Mouse (Mus musculus) spleen, adult 2 months (tissue): ENCODE data around the gene 1110032A03Rik. TPM values are rescaled to one million over a fixed set of nuclear protein-coding genes. Genes with fewer than 3 reads are reported as not detected.

Experiments used
- DNase-seq, 2 experiments: peaks; one replicate each; pipeline versions ENCODE4 v3.0.0 to v3.0.0-alpha.2; 2012 to 2021; ENCODE audit warnings: low spot score in 2 of 2, low read depth in 1 of 2
- H3K27ac ChIP-seq: fragments of 200-500 bp; 2 replicates; pipeline ENCODE4 v1.5.1; 2012; ENCODE audit warnings: low read length, inconsistent platforms; ENCODE audit not compliant: insufficient read depth
- H3K27me3 ChIP-seq: fragments of 200-500 bp; 2 replicates; pipeline ENCODE4 v1.6.1; 2012; ENCODE audit warnings: mild to moderate bottlenecking, moderate library complexity, low read length, inconsistent platforms; ENCODE audit not compliant: control insufficient read depth, insufficient read depth
- H3K36me3 ChIP-seq: fragments of 200-500 bp; 2 replicates; pipeline ENCODE4 v1.6.1; 2012; ENCODE audit warnings: mild to moderate bottlenecking, low read length, inconsistent platforms; ENCODE audit not compliant: control insufficient read depth, insufficient read depth
- H3K4me1 ChIP-seq: fragments of 200-500 bp; 2 replicates; pipeline ENCODE4 v1.6.1; 2011; ENCODE audit warnings: inconsistent platforms; ENCODE audit not compliant: control insufficient read depth, insufficient read depth, insufficient read length
- H3K4me3 ChIP-seq: fragments of 200-500 bp; 2 replicates; pipeline ENCODE4 v1.5.1; 2011; ENCODE audit warnings: mild to moderate bottlenecking, inconsistent platforms; ENCODE audit not compliant: insufficient read depth, insufficient read length; ENCODE audit errors: extremely low read depth
- CTCF ChIP-seq: fragments of 200-500 bp; IDR thresholded peaks from 2 replicates; pipeline ENCODE4 v1.5.1; 2011; ENCODE audit warnings: mild to moderate bottlenecking, inconsistent platforms; ENCODE audit not compliant: insufficient read depth, insufficient read length, insufficient replicate concordance; ENCODE audit errors: extremely low read depth
- POLR2A ChIP-seq: fragments of 200-500 bp; IDR thresholded peaks from 2 replicates; pipeline ENCODE4 v1.6.1; 2011; ENCODE audit warnings: low read depth, low read length, inconsistent platforms
- WGBS: fragments of 180-500 bp; shearing (Covaris S2); methylation state at CpG from one replicate; pipeline ENCODE4 v1.1.7; 2018; 5-methylcytosine and 5-hydroxymethylcytosine counted together
- polyA plus RNA-seq: library from polyadenylated mRNA; depleted of rRNA; stranded (reverse); fragments of >200 nt; gene quantifications from 2 replicates; pipeline ENCODE4 v1.2.3, GENCODE M21; 2012

1110032A03Rik gene
- polyA plus RNA-seq, 1 experiment = 9.2 TPM

DNA sequence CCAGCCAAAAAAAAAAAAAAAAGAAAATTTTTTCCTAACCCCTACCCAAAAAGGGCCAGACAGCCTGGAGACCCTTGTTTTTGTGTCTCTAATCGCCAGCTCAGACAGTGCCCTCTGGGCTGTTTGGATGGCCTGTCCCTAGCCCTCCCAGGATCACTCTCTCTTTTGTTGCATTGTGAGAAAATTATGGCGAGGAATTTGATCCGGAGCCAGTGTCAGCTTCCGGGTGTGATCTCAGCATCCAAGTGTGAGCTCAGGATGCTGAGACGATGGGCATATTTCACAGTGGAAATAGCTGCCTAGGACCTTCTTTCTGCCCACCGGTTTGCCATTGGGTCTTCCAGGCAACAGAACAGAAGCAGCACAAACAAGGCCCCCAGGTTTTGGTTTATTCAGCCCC lies 24.6 kb downstream of the 1110032A03Rik start:
- Histone ChIP-seq H3K27ac (no peak overlapping the region), H3K36me3 (no peaks in the 10 kb centered on the region), H3K4me3 (no peak overlapping the region), H3K27me3 (no peaks in the 10 kb centered on the region; the same call in 1 of the 2 replicates), H3K4me1 (no peaks in the 10 kb centered on the region)
- TF ChIP-seq CTCF (no peak), POLR2A (no peak)
- WGBS = 84% methylated on average over 6 of the region's 6 CpGs
- no peak for DNase-seq

DNA sequence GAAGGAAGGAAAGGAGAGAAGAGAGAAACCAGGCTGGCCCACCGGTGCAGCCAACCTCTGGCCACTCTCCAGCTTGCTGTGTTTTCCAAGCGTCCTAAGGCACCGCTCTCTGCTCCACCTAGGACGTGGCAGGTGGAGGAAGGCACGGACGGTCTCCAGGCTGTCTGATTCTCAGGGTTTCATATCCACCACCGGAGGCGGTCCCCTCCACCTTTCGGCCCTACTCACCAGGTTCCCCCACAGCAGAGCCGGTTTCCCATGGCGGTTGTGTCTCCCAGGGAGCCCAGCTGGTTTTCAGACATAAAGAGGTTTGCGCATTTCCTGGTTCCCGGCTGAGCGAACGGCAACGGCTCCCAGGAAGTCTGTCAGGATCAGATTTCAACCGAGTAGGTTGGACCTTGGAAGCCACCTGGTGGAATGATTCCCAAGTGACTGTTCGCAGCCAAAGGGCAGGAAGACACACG lies 29.1 kb downstream of the 1110032A03Rik start, which contains the start of gene 2310030G06Rik:
TSS of gene 2310030G06Rik (minus strand) at position 323 of the 464 bp plus-strand sequence.
- WGBS = 18% methylated on average over 19 of the region's 19 CpGs
- Histone ChIP-seq H3K4me3 (0 out of 2 replicates have a peak within 1 kb of the TSS, but pooled peaks have one; percentile 5), H3K4me1 (no peaks in the 10 kb centered on the region), H3K27me3 (no peaks in the 10 kb centered on the region; the same call in 1 of the 2 replicates), H3K36me3 (no peaks in the 10 kb centered on the region), H3K27ac (no peak within 1 kb of the TSS)
- no peak for DNase-seq
- TF ChIP-seq POLR2A = no peak
- no peak for TF ChIP-seq CTCF

DNA sequence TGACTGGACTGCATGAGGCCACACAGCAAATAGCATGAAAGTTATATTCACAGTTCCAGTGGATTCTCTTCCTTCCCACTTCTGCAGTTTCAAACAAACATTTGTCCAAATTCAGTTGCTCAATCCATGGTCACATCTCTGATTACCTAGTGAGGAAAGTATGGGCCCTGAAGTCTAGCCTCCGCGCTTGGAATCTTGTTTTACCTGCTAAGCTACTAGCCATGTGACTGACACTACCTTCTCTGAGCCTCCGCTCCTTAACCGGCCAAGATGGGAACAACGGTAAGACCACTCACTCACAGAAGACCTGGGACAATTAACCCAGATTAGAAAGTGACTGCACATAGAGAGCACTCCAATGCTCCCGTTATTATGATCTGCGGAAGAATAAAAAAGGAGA lies 29.5 kb downstream of the 1110032A03Rik start:
- TF ChIP-seq CTCF (no peak), POLR2A (no peak)
- H3K27ac ChIP-seq = no peak overlapping the region
- H3K4me1 ChIP-seq = no peaks in the 10 kb centered on the region
- DNase-seq = no peak
- WGBS = 54% methylated on average over 7 of the region's 7 CpGs
- H3K4me3 ChIP-seq = no peak overlapping the region
- H3K27me3 ChIP-seq = no peaks in the 10 kb centered on the region; the same call in 1 of the 2 replicates
- no peaks in the 10 kb centered on the region for H3K36me3 ChIP-seq

DNA sequence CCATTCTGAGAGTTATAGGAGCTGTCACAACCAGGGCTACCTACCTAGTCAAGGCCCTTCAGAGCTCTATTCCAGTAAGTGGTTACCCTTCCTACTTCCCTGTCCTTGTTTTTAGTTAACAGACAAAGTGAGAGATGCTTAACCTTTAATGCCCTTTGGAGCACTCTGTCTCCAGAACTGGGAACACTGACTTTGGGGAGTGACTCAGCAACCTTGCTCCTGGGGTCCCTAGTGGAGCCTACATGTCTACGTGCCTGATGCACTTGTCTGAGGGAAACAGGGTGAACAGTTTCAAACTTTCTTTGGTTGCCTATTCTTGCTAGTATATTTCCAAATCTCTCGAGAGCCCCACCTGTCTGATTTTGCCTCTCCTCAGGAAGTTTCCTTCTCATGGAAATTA lies 32.6 kb downstream of the 1110032A03Rik start:
- Histone ChIP-seq H3K4me3 (no peak overlapping the region), H3K27me3 (no peaks in the 10 kb centered on the region; the same call in 1 of the 2 replicates), H3K4me1 (no peaks in the 10 kb centered on the region), H3K36me3 (no peaks in the 10 kb centered on the region), H3K27ac (no peak overlapping the region)
- no peak for DNase-seq
- WGBS = 49% methylated on average over 2 of the region's 2 CpGs
- TF ChIP-seq CTCF = no peak
- TF ChIP-seq POLR2A = no peak

DNA sequence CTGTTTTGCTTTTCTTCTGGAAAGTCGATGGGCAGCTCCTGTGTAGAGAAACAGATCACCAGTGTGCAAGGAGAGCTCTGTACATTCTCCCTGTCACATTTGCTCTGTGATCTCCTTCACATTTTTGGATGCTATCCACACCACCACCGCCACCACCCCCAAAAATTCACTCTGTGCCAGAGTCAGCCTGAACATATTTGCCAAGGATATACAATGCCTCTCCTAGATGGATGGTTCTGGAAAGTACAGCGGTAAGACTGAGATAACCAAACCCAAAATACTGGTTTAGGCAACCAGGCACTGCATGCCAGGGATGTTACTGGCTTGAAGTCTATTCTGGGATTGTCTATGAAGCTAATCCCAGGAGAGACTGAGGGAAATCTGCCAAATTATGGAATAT lies 33.1 kb downstream of the 1110032A03Rik start:
- no peaks in the 10 kb centered on the region; the same call in 1 of the 2 replicates for H3K27me3 ChIP-seq
- 86% methylated on average over 3 of the region's 3 CpGs for WGBS
- H3K4me1 ChIP-seq = no peaks in the 10 kb centered on the region
- no peak for TF ChIP-seq POLR2A
- no peak for TF ChIP-seq CTCF
- H3K4me3 ChIP-seq = no peak overlapping the region
- DNase-seq = no peak
- no peak overlapping the region for H3K27ac ChIP-seq
- H3K36me3 ChIP-seq = no peaks in the 10 kb centered on the region

DNA sequence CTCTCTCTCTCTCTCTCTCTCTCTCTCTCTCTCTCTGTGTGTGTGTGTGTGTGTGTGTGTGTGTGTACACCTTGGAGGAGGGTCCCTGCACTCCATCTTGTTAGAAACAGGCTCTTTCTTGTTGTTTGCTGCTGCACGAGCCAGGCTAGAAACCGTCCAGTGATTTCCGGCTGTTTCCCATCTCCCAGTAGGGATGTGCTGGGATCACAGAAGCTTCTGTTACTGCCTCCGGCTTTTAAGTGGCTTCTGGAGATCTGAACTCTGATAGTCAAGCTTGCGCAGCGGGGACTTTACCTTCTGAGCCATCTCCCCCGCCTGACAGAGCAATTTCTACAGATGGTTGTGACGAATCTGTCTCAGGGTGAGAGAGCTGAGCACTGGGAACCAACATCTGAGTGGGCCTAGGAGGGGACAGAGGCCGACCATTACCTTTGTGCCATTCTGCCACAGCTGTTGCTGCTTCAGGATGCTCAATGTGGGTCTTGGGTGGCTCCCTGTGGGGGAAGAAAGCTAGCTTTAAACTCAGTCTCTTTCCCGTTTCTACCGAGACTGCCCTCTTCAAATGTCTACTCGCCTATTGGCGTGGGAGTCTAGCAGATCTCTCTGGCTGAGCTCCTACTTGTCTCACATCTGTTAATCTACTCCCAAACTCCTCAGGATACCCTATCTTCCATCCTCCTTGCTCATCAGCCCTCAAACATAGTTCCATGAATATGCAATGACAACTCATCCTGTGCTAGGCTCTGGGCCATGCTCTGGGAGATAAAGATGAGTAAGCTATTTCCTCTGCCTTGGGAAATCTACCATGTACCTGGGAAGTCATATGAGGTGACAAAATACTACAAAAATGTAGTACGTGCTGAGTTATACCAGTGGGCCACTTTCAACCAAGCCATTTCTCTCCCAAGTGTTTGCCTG lies 34.2 kb downstream of the 1110032A03Rik start:
- no peaks in the 10 kb centered on the region for H3K4me1 ChIP-seq
- H3K27ac ChIP-seq = no peak overlapping the region
- DNase-seq = no peak
- WGBS = 84% methylated on average over 14 of the region's 14 CpGs
- TF ChIP-seq POLR2A = no peak
- TF ChIP-seq CTCF = no peak
- no peaks in the 10 kb centered on the region for H3K36me3 ChIP-seq
- no peaks in the 10 kb centered on the region; the same call in 1 of the 2 replicates for H3K27me3 ChIP-seq
- H3K4me3 ChIP-seq = no peak overlapping the region
